Mouse (Mus musculus): Measurements from ENCODE around the gene AC134908.4.
"Not testable (repeated sequence)": the region's sequence is repeated elsewhere in the genome, so short reads cannot be mapped to it uniquely, and the experiment has no call there.

Gene AC134908.4

DNA sequence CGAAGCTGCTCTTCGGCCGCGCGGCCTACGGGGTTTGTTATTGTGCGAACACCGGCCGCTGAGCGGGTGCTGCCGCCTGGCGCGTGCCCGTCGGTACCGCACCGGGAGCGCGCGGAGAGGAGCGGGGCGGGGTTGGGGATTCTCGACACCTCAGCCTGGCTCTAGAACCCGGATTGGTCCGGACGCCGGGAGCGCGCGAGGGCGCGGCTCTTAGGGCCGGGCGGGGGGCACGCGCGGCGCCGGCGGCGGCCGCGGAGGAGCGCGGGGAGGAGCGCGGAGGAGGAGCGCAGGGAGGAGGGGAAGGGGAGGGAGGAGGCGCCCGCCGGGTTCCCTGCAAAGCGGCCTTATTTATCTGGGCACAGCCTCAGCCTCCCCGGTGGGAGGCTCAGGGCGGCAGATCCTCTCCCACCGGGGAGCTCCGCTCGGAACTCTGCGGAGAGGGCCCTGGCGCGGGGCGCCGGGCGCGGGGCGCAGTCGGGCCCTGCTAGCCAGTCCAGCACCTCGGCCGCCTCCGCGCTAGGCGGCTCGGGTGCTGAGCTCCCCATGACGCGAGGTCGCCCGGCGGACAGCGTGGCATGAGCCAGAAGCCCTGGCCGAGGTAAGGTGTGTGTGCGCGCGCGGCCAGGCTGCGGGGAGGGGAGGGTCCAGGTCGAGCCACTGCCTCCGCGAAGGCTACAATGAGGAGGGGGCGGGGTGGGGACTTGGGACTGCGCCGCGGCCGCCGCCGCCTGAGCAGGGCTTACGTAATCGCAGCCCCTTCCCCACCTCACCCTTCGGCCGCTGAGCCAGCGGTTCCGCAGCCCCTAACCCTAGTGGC, 13.5 kb upstream of the AC134908.4 start, which contains the start of gene Fbxl16:
Fbxl16 (plus strand) TSS at position 297 of the 817 bp plus-strand sequence.
- DNase-seq (ENCODE audit: low spot score in 2 of 2) = peak in 1 of 2 experiments; percentile 66

DNA sequence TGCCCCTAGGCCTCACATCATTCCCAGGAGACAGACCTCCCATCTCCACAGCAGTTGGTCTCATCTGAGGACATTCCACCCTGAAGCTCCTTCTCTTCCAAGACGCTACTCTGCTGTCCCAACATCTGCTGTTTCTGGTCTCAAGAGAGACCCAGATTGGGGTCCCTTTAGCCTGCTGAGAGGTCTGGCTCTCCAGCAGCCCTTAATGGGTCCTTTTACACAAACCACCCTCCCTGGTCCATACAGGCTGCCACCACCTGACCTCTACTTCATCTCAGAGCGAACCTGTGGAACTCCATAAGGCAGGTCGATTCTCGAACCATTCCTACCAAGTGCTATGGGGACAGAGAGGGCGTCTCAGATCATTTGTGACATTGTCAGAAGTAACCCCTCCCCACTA, 12.6 kb upstream of the AC134908.4 start:
- no peak for DNase-seq (ENCODE audit: low spot score in 2 of 2)

DNA sequence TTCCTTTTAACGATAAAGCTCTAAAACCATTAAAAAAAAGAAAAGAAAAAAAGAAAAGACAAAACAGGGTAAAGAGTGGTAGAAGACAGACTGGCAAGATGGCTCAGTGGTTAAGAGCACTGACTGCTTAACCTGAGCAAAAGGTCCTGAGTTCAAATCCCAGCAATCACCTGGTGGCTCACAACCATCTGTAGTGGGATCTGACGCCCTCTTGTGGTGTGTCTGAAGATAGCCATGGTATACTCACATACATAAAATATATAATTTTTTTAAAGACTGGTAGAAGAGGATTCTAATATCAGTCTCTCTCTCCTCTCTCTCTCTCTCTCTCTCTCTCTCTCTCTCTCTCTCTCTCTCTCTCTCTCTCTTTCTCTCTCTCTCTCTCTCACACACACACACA, 12.0 kb upstream of the AC134908.4 start:
- DNase-seq (ENCODE audit: low spot score in 2 of 2) = not testable (repeated sequence)

DNA sequence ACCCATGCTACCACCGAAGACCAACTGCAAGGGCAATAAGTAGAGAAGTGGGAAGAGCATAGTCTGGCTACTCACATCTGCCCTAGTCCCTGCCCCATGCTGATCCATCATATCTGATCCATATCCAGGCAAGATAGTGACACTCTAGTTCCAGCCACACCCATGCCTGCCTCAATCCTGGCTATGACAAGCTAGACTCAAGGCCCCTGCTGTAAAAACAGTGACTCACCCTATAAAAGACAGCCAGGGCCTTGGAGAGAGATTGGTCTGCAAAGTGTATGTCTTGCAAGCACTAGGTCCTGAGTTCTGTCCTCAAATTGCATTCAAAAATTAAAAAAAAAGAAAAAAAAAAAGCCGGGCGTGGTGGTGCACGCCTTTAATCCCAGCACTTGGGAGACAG, 11.0 kb upstream of the AC134908.4 start:
- no peak for DNase-seq (ENCODE audit: low spot score in 2 of 2)

DNA sequence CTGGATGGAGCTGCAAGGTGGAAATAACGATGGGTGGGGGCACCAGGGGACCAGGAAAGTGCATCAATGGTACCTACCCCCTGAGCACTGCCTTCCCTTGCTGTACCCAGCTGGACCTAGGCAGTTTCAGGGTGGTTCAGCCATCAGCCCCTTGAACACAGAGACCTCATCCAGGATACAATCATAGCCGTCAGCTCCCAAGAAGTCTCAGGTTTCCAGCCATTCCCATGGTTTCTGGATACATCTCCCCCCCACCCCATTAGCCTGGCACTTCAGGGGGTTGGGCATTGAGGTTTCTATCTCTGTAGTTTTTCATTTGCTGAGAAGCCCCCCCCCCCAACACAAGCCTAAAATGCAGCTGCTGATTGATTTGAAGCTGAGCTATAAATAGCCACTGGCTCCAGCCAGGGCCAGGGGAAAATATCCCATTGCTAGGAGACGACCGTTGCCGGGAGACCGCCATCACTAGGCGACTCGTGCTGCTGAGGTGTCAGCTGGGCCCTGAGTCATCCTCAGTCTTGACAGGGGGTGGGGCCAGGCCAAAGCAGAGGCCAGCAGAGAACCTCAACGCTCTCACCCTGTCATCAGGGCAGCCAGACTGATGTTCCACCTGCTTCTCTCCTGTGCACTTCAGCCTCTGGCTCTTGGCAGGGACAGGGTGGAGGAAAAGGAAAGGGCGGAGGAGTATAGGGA, 7.5 kb upstream of the AC134908.4 start:
- DNase-seq (ENCODE audit: low spot score in 2 of 2) = no peak

DNA sequence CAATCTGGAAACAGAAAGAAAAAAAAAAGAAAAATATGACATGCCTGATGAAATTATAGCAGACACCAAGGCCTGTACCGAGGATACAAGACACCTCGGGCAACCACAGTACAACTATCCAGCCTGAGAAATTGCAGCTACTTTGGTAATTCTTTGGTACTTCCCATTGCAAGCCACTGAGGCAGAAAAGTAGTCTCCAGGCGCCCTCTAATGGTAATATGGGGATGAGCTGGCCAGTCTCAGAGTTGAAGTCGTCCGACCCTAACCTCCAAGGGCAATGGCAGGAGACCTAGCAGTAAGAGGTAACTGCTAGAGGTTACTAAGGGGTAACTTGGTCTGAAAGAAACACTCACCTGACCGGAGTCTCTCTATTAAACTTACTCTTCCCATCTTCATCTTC, 5.6 kb upstream of the AC134908.4 start:
- peak in 1 of 2 experiments; percentile 57 for DNase-seq (ENCODE audit: low spot score in 2 of 2)

DNA sequence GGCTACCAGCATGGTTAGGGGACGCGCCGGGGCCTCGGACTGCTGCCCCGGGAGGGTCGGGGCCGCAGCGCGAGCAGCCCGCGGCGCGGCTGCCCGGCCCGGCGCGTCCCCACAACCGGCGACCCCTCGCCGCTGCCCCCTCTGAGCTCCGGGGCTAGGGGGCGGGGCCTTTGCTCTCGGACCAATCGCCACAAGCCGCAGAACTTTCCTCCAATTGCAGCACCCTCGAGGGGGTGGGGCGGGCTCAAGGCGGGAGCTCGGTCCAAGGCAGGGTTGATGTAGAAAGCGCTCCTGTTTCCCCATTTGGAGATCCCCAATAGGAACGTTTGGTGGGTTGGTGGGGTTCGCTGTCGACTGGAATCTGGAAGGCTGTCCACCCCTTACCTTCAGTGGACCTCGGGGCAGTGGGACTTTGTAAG, 1.5 kb upstream of the AC134908.4 start, which contains the start of gene Metrn:
Metrn (minus strand) TSS at position 186 of the 419 bp plus-strand sequence.
- DNase-seq (ENCODE audit: low spot score in 2 of 2) = peak; percentile 76 to 84

DNA sequence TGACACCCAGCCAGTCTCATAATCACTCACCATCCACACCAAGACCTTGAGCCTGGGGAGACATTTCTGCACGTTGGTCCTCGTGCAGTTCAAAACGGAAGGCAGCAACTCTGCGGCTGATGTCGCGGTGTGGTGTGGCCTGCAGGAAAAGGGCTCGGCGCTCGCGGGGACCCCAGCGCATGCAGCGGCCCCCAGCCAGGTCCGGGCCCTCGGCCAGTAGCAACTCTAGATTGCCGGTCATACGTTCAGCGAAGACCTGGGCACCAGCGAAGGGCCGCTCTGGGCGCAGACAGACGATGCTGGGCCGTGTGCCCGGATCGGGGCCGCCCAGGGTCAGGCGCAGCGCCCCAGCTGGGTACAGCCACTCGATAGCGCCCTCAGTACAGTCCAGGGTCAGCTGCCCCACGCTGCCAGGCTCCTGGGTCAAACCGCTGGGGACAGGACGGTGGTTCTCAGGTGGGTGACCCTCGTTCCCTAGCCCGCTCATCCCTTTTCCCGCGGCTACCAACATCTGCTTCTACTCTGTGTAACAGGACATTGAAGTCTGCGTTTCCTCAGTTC, 832 bp upstream of the AC134908.4 start:
- no peak for DNase-seq (ENCODE audit: low spot score in 2 of 2)

DNA sequence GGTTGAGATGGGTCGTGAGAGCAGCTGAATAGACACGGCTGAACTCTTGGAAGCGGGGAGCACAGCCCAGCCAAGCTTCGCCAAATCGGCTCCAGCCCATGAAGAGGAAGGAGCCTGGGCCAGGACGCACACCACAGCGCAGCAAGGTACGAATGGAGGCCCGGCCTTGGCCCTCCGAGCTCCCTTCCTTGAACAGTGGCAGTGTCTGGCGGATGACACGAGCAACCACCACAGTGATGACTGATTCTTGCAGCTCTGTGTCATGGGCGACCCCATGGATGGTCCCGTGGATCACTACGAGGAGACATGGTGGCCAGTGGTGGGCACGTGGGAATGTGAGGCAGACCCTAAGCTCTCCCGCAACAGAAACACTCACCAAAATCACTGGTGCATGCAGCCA, 461 bp downstream of the AC134908.4 start:
- DNase-seq (ENCODE audit: low spot score in 2 of 2) = no peak

DNA sequence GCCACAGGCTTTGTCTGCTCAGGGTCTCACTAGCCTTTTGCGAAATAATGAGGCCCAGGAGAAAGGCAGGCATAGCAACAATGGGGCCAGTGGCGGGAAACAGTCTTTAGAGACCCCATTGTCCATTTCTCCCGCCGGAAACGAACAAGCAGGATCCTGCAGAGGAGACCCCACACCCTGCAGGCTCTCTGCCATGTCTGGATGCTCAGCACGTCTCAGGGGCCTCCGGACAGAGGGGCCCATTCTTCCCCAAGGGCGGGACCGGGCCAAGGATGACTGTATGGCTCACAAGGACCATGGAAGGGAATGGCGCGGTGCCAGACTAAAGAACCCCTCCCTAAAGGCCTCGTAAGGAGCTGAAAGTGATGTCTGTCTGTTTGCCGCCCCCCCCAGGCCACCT, 1.3 kb downstream of the AC134908.4 start:
- no peak for DNase-seq (ENCODE audit: low spot score in 2 of 2)

DNA sequence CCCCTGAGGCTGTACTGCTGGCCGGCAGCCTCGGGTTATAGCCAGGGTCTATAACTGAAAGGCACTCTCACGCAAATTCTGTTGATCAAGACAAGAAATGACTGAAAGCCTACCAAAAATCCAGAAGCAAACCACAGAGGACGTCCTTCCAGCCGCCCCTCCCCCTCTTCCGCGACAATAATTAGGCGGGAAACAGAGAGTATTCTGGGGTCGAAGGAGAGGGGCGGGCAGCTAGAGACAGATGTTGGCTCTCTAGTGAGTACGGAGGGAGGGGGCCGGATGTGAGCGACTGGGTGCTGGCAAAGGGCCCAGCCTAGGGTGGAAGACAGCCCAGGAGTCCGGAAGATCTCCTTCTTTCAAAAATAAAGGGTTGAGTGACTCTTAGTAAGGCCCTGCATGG, 2.8 kb downstream of the AC134908.4 start, which contains the start of gene Fam173a:
Fam173a (minus strand) TSS at position 287 of the 400 bp plus-strand sequence.
- peak; percentile 33 to 69 for DNase-seq (ENCODE audit: low spot score in 2 of 2)

DNA sequence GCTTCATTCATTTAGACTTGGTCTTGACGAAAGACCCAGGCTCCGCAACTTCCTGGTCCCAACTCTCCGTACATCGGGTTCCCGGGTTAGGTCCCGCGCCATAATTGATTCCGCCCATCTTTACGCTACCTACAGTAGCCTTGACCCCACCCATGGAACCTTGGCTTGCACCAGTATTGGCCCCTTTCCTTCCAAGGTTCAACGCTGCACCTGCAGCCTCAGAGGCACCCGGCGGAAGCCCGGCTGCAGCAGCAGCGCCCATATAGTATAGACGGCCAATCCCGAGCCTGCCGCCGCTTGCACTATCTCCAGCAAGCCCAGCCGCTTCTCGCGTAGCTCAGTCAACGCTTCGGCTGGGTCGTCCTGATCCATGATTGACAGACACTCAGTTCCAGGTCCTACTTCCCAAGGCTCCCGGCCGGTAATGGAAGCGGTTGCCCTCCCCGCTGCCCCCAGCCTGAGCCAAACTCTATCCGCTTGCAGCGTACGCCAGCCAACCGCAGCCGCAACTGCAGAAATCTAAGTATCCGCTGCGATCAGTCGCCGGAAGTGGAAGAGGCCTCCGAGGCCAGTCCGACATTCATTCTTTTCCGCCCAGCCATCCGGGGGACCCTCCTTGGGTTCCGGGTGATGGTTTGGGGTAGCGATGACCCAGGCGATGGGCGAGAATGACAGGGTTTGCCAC, 3.5 kb downstream of the AC134908.4 start:
- DNase-seq (ENCODE audit: low spot score in 2 of 2) = peak; percentile 81 to 84

DNA sequence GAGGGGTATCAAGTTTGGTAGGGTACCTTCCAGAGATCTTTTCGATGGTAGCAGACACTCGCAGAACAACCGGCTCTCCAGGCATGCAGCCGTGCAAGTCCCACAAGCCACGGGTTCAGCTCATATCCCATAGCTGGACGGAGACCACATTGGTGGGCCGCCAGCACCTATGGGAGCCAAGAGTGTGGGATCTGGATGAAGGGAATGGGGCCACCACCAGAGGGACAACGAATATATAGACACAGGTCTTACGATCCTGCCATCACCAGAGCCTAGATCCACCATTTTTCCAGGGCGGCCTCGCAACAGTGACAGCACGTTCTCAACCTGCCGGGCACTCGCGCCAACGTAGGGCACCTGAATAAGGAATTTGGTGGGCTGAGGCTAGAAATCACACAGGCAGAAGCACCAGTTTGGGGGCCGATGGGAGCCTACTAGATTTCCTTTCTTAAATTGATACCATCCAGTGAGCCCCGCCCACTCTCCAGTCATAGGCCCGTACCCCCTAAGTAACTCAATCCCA, 4.1 kb downstream of the AC134908.4 start:
- DNase-seq (ENCODE audit: low spot score in 2 of 2) = no peak

DNA sequence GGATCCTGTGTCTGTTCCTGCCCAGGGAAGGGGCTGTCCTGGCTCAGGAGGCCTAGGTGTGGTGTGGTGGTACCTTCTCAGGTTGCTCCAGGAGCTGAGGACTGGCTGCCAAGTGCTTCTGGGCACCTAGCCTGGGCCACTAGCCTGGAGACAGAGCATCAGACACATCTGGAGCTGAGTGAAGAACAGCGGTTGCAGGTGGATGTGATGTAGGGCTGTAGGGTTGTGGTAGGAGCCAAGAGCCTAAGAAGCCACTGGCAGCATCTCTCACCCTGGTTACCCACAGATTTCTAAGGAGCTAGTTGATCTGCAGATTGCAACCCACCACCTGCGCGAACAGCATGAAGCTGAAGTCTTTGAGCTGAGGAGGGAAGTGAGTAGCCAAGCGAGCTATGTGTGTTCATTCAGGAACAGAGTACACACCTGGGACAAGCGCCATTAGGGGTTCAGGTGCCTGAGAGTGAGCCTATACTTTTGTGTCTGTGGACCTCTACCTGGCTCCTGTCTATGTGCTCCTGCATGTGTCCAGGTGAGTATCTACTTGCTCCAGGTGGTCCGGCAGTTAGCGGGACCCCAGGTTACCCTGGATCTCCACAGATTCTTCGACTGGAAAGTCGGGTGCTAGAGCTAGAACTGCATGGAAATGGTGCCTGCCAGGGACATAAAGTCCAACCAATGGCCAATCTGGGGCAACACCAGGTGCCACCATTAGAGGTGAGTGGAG, 8.5 kb downstream of the AC134908.4 start:
- no peak for DNase-seq (ENCODE audit: low spot score in 2 of 2)

DNA sequence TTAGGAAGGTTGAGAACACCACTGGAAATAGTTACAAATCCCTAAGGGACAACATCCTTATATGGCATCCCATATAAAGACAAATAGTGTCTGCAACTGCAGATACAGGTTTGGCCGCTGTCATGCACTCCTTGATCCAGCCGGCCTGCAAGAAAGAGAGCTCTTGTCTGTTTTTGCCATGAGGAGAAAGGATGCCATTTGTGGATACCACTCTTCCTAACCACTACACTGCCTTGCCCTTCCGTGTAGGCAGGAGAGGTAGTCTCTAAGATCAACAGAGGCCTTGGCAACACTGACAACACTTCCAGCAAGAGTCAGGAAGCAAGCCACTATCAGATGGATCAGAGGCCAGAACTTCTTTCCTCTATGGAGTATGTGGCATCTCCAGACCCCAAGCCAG, 9.2 kb downstream of the AC134908.4 start, which contains the start of gene Ccdc78:
Ccdc78 (plus strand) TSS at position 301 of the 400 bp plus-strand sequence.
- DNase-seq (ENCODE audit: low spot score in 2 of 2) = no peak

DNA sequence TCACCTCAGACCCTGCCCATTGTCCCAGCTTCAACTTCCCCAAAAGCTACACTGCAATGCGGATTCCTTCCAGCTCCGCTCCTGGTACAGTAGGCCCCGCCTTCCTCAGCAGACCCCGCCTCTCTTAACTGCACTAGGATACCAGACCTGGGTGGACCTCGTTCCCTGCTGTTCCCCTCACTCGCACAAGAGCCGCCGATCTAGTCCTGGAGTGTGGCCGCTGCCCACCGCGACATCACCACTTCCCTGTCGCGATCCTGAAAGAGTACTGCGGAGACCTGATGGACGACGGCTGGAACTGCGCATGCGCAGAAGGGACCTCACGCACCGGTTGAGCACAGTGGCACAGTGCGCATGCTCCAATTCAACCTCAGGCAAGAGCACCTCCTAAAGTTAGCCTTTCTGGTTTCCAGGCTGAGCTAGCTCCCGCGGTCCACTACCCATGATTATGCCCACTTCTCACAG, 10.1 kb downstream of the AC134908.4 start, which contains the start of gene Haghl:
Haghl (minus strand) TSS at position 393 of the 465 bp plus-strand sequence.
- peak; percentile 94 for DNase-seq (ENCODE audit: low spot score in 2 of 2)

DNA sequence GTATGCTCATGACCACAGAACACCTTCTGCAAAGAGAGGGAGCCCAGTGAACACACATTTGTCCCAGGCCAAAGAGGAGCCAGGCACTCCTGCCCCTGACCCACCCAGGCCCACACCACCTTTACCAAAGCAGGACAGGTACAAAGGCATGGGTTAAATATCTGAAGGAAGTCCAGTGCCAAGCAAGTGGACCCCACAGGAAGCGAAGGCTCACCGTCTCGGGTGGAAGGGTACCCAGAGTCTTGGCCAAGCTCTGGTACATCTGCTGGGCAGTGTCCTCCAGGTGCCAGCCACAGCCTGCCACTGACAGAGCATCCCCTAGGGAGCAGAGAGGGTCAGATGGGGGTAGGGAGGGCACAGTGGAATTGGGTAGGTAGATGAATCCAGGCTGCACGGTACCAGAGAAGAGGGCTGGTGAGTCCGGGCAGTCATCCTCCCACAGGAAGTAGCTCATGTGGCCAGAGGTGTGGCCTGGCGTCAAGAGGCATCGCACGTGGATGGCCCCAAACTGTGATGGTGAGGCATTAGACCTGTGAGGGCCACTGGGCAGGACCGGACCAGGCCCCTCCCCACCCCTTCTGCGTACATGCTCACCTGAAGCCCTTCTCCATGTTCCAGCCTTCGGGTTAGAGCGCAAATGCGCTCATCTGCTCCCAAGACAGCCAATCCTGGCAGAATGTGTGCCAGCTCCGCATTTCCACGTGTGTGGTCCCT, 11.4 kb downstream of the AC134908.4 start:
- DNase-seq (ENCODE audit: low spot score in 2 of 2) = no peak

DNA sequence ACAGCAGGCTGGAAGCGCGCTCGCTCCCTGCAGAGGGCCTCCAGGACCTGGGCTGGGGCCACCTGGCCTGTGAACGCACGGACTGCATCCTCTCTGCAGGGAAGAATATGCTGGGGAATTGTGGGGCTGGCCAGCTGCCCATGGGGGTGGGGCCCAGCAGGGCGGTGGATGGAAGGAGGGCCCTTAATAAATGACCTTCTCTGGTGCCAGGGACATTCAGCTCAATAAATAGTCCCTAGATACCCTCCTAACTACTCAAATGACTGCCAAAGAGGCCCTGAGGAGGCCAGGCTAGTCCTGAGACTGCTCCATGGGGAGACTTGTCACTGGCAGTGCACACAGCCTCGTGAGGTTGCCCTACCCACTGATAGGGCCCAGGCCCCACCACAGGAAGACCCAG, 12.4 kb downstream of the AC134908.4 start:
- DNase-seq (ENCODE audit: low spot score in 2 of 2) = no peak

DNA sequence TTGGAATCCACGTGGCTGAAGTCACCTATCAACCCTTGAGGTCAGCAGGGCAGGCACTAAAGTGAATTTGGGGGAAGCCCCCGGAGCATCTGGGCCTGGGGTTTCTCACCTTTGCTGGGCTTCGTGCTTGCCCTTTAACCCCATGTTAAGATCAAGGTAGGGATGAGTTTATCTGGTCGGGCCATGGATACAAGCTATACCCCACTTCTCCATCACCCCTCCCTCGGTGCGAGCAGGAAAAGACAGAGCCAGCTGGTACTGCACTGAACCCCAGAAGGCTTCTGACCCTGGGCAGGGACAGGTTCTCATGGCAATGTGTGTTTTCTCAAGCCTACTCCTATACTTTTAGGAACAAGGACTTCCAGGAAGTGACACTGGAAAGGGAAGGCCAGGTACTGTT, 14.1 kb downstream of the AC134908.4 start:
- no peak for DNase-seq (ENCODE audit: low spot score in 2 of 2)

DNA sequence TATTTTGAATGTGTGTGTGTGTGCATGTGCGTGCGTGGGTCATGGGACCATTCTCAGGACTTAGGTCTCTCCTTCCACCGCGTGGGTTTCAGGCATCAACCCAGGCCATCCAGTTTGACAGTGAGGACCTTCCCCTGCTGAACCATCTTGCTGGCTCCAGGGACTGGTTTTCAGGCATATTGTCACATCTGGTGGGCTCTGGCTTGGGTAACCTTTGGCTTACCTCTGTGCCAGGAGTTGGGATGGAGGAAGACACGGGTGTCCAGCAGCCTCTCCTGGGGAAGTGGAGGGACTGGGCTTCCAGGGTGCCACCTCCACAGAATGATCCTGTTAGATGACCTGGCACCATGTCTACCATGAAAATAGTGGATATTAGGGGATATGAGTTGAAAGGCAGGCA, 17.5 kb downstream of the AC134908.4 start:
- no peak for DNase-seq (ENCODE audit: low spot score in 2 of 2)

Data from urinary bladder, postnatal 36 days (tissue).